Mouse (Mus musculus): ENCODE data around the gene Aup1. TPM values are rescaled to one million over a fixed set of nuclear protein-coding genes. Genes with fewer than 3 reads are reported as not detected.

The Aup1 gene
- polyA plus RNA-seq, 1 experiment: 44.3 TPM

GRCm38 (mm10) chr6:83054871-83055431 is 630 bp downstream of the Aup1 start, which contains the start of gene Htra2:
Gene Htra2 (minus strand): TSS chr6:83055273.
- no peaks in the 10 kb centered on the region for H3K27me3 ChIP-seq (ENCODE audit: control insufficient read depth, insufficient read depth, low read length, poor library complexity, severe bottlenecking)
- peaks cover 5% of the 10 kb centered on the region; the same call in 1 of the 2 replicates for H3K36me3 ChIP-seq (ENCODE audit: control insufficient read depth, insufficient read depth, low read length, poor library complexity, severe bottlenecking)
- peak within 1 kb of the TSS; percentile 91 for H3K9ac ChIP-seq (ENCODE audit: low read depth, poor library complexity, severe bottlenecking)
- H3K4me1 ChIP-seq (ENCODE audit: control insufficient read depth, insufficient read depth, low read length): peaks cover 4% of the 10 kb centered on the region
- TF ChIP-seq CTCF (IDR thresholded peaks at IDR 0.05; ENCODE audit: low read depth, low read length) (peak; percentile 65), EP300 (IDR thresholded peaks at IDR 0.05; ENCODE audit: insufficient read depth, low read depth, low read length) (no peak), POLR2A (IDR thresholded peaks at IDR 0.05; ENCODE audit: insufficient read depth, low read length) (no peak)
- peak within 1 kb of the TSS; percentile 80 for H3K4me3 ChIP-seq (ENCODE audit: low read depth, low read length)
- no peaks in the 10 kb centered on the region for H3K9me3 ChIP-seq (replicated peaks; ENCODE audit: control insufficient read depth, insufficient read depth, low read length, poor library complexity, severe bottlenecking)
- H3K27ac ChIP-seq (ENCODE audit: insufficient read depth, low read length): 0 out of 2 replicates have a peak within 1 kb of the TSS, but pooled peaks have one; percentile 5

GRCm38 (mm10) chr6:83057790-83058189 is 3.5 kb downstream of the Aup1 start, which contains the start of gene Dqx1:
Gene Dqx1 (plus strand): TSS chr6:83057844.
- no peak for TF ChIP-seq CTCF (IDR thresholded peaks at IDR 0.05; ENCODE audit: low read depth, low read length)
- TF ChIP-seq POLR2A (IDR thresholded peaks at IDR 0.05; ENCODE audit: insufficient read depth, low read length): no peak
- TF ChIP-seq EP300 (IDR thresholded peaks at IDR 0.05; ENCODE audit: insufficient read depth, low read depth, low read length): no peak
- Histone ChIP-seq H3K9me3 (replicated peaks; ENCODE audit: control insufficient read depth, insufficient read depth, low read length, poor library complexity, severe bottlenecking) (no peaks in the 10 kb centered on the region), H3K9ac (ENCODE audit: low read depth, poor library complexity, severe bottlenecking) (0 out of 2 replicates have a peak within 1 kb of the TSS, but pooled peaks have one; percentile 14), H3K27me3 (ENCODE audit: control insufficient read depth, insufficient read depth, low read length, poor library complexity, severe bottlenecking) (no peaks in the 10 kb centered on the region), H3K36me3 (ENCODE audit: control insufficient read depth, insufficient read depth, low read length, poor library complexity, severe bottlenecking) (peaks cover 5% of the 10 kb centered on the region; the same call in 1 of the 2 replicates), H3K27ac (ENCODE audit: insufficient read depth, low read length) (no peak within 1 kb of the TSS), H3K4me1 (ENCODE audit: control insufficient read depth, insufficient read depth, low read length) (peaks cover 4% of the 10 kb centered on the region), H3K4me3 (ENCODE audit: low read depth, low read length) (peak within 1 kb of the TSS; percentile 39)

GRCm38 (mm10) chr6:83058725-83059124 is 4.4 kb downstream of the Aup1 start:
- H3K9me3 ChIP-seq (replicated peaks; ENCODE audit: control insufficient read depth, insufficient read depth, low read length, poor library complexity, severe bottlenecking): no peaks in the 10 kb centered on the region
- TF ChIP-seq POLR2A (IDR thresholded peaks at IDR 0.05; ENCODE audit: insufficient read depth, low read length): no peak
- TF ChIP-seq CTCF (IDR thresholded peaks at IDR 0.05; ENCODE audit: low read depth, low read length): no peak
- TF ChIP-seq EP300 (IDR thresholded peaks at IDR 0.05; ENCODE audit: insufficient read depth, low read depth, low read length): no peak
- H3K4me1 ChIP-seq (ENCODE audit: control insufficient read depth, insufficient read depth, low read length): peaks cover 4% of the 10 kb centered on the region
- H3K4me3 ChIP-seq (ENCODE audit: low read depth, low read length): no peak overlapping the region
- H3K27me3 ChIP-seq (ENCODE audit: control insufficient read depth, insufficient read depth, low read length, poor library complexity, severe bottlenecking): no peaks in the 10 kb centered on the region
- H3K27ac ChIP-seq (ENCODE audit: insufficient read depth, low read length): no peak overlapping the region
- no peak overlapping the region for H3K9ac ChIP-seq (ENCODE audit: low read depth, poor library complexity, severe bottlenecking)
- H3K36me3 ChIP-seq (ENCODE audit: control insufficient read depth, insufficient read depth, low read length, poor library complexity, severe bottlenecking): peaks cover 5% of the 10 kb centered on the region; the same call in 1 of the 2 replicates

- no peak overlapping the region for H3K9ac ChIP-seq (ENCODE audit: low read depth, poor library complexity, severe bottlenecking)
- H3K9me3 ChIP-seq (replicated peaks; ENCODE audit: control insufficient read depth, insufficient read depth, low read length, poor library complexity, severe bottlenecking): no peaks in the 10 kb centered on the region
- no peak for TF ChIP-seq EP300 (IDR thresholded peaks at IDR 0.05; ENCODE audit: insufficient read depth, low read depth, low read length)
- TF ChIP-seq POLR2A (IDR thresholded peaks at IDR 0.05; ENCODE audit: insufficient read depth, low read length): no peak
- no peak for TF ChIP-seq CTCF (IDR thresholded peaks at IDR 0.05; ENCODE audit: low read depth, low read length)
- no peak overlapping the region for H3K27ac ChIP-seq (ENCODE audit: insufficient read depth, low read length)
- no peaks in the 10 kb centered on the region for H3K4me1 ChIP-seq (ENCODE audit: control insufficient read depth, insufficient read depth, low read length)
- no peaks in the 10 kb centered on the region for H3K36me3 ChIP-seq (ENCODE audit: control insufficient read depth, insufficient read depth, low read length, poor library complexity, severe bottlenecking)
- H3K27me3 ChIP-seq (ENCODE audit: control insufficient read depth, insufficient read depth, low read length, poor library complexity, severe bottlenecking): peaks cover 34% of the 10 kb centered on the region
- no peak overlapping the region for H3K4me3 ChIP-seq (ENCODE audit: low read depth, low read length)
Measured at GRCm38 (mm10) chr6:83065995-83066394, 11.7 kb downstream of the Aup1 start.

GRCm38 (mm10) chr6:83066441-83066840 is 12.1 kb downstream of the Aup1 start:
- Histone ChIP-seq H3K9ac (ENCODE audit: low read depth, poor library complexity, severe bottlenecking) (no peak overlapping the region), H3K4me3 (ENCODE audit: low read depth, low read length) (no peak overlapping the region), H3K9me3 (replicated peaks; ENCODE audit: control insufficient read depth, insufficient read depth, low read length, poor library complexity, severe bottlenecking) (no peaks in the 10 kb centered on the region), H3K27me3 (ENCODE audit: control insufficient read depth, insufficient read depth, low read length, poor library complexity, severe bottlenecking) (peaks cover 35% of the 10 kb centered on the region), H3K36me3 (ENCODE audit: control insufficient read depth, insufficient read depth, low read length, poor library complexity, severe bottlenecking) (no peaks in the 10 kb centered on the region), H3K4me1 (ENCODE audit: control insufficient read depth, insufficient read depth, low read length) (no peaks in the 10 kb centered on the region), H3K27ac (ENCODE audit: insufficient read depth, low read length) (no peak overlapping the region)
- TF ChIP-seq POLR2A (IDR thresholded peaks at IDR 0.05; ENCODE audit: insufficient read depth, low read length): no peak
- TF ChIP-seq EP300 (IDR thresholded peaks at IDR 0.05; ENCODE audit: insufficient read depth, low read depth, low read length): no peak
- TF ChIP-seq CTCF (IDR thresholded peaks at IDR 0.05; ENCODE audit: low read depth, low read length): no peak

- TF ChIP-seq EP300 (IDR thresholded peaks at IDR 0.05; ENCODE audit: insufficient read depth, low read depth, low read length) (no peak), CTCF (IDR thresholded peaks at IDR 0.05; ENCODE audit: low read depth, low read length) (no peak)
- H3K4me1 ChIP-seq (ENCODE audit: control insufficient read depth, insufficient read depth, low read length): no peaks in the 10 kb centered on the region
- H3K9ac ChIP-seq (ENCODE audit: low read depth, poor library complexity, severe bottlenecking): peak overlapping the region; percentile 17; the same call in 1 of the 2 replicates
- H3K27ac ChIP-seq (ENCODE audit: insufficient read depth, low read length): no peak overlapping the region
- no peaks in the 10 kb centered on the region for H3K36me3 ChIP-seq (ENCODE audit: control insufficient read depth, insufficient read depth, low read length, poor library complexity, severe bottlenecking)
- no peak overlapping the region for H3K4me3 ChIP-seq (ENCODE audit: low read depth, low read length)
- H3K9me3 ChIP-seq (replicated peaks; ENCODE audit: control insufficient read depth, insufficient read depth, low read length, poor library complexity, severe bottlenecking): no peaks in the 10 kb centered on the region
- peaks cover 35% of the 10 kb centered on the region for H3K27me3 ChIP-seq (ENCODE audit: control insufficient read depth, insufficient read depth, low read length, poor library complexity, severe bottlenecking)
Measured at GRCm38 (mm10) chr6:83068221-83068620, 13.9 kb downstream of the Aup1 start.
